Mouse (Mus musculus) forebrain, postnatal 0 days (tissue): ENCODE measurements around the gene Cox5a. TPM values are rescaled to one million over a fixed set of nuclear protein-coding genes. Genes with fewer than 3 reads are reported as not detected.
A peak's percentile ranks its signal among the peaks of the same experiment; 100 is the strongest.

Source experiments
- ATAC-seq: fragments of 200-750 bp; cut with Nextera tagmentation; 2 replicates; pipeline ENCODE4 v1.8.0; 2017; ENCODE audit warnings: mild to moderate bottlenecking, moderate library complexity
- DNase-seq: peaks from one replicate; pipeline ENCODE4 v3.0.0-alpha.2; 2015
- H3K27ac ChIP-seq: fragments of 300-500 bp; sonication (generic); 2 replicates; pipeline ENCODE4 v1.5.1; 2014; ENCODE audit warnings: low read depth, mild to moderate bottlenecking, antibody characterized with exemption, low read length, moderate library complexity, mixed read lengths
- H3K27me3 ChIP-seq: fragments of 300-500 bp; sonication (generic); 2 replicates; pipeline ENCODE4 v1.6.1; 2014; ENCODE audit warnings: mild to moderate bottlenecking, low read length, mixed read lengths; ENCODE audit not compliant: insufficient read depth
- H3K36me3 ChIP-seq: fragments of 300-500 bp; sonication (generic); 2 replicates; pipeline ENCODE4 v1.6.1; 2014; ENCODE audit warnings: mild to moderate bottlenecking, moderate library complexity; ENCODE audit not compliant: insufficient read depth
- H3K4me1 ChIP-seq: fragments of 300-500 bp; sonication (generic); 2 replicates; pipeline ENCODE4 v1.6.1; 2014; ENCODE audit warnings: antibody characterized with exemption; ENCODE audit not compliant: insufficient read depth
- H3K4me2 ChIP-seq: fragments of 300-500 bp; sonication (generic); 2 replicates; pipeline ENCODE4 v1.6.1; 2014; ENCODE audit warnings: low read depth, mild to moderate bottlenecking, moderate library complexity
- H3K4me3 ChIP-seq: fragments of 300-500 bp; sonication (generic); 2 replicates; pipeline ENCODE4 v1.5.1; 2014; ENCODE audit warnings: low read depth, low read length, mixed read lengths
- H3K9ac ChIP-seq: fragments of 300-500 bp; sonication (generic); 2 replicates; pipeline ENCODE4 v1.6.1; 2014; ENCODE audit warnings: mild to moderate bottlenecking
- H3K9me3 ChIP-seq: fragments of 300-500 bp; sonication (generic); 2 replicates; pipeline ENCODE4 v1.6.1; 2016; ENCODE audit warnings: low read length
- CTCF ChIP-seq: sonication (generic); IDR thresholded peaks from 2 replicates; pipeline ENCODE4 v1.5.1; 2016; ENCODE audit warnings: antibody characterized with exemption, control low read depth, low read depth
- WGBS: fragments of 180-500 bp; shearing (Covaris S2); extraction: QIAGEN DNeasy Blood & Tissue Kit; methylation state at CpG from one replicate; pipeline ENCODE4 v1.1.7; 2014; 5-methylcytosine and 5-hydroxymethylcytosine counted together
- polyA plus RNA-seq: library from polyadenylated mRNA; unstranded; fragments of >200 nt; fragmentation: Nextera tagmentation; extraction: Ambion mirVana; gene quantifications from 2 replicates; pipeline ENCODE4 v1.2.1, GENCODE M21; 2015
- total RNA-seq: library from RNA; depleted of rRNA; stranded (reverse); fragments of >200 nt; gene quantifications from 2 replicates; pipeline ENCODE4 v1.2.3, GENCODE M21; 2014

Gene Cox5a
- total and polyA plus RNA-seq, 2 experiments from 2014 or later: 236 to 1,027 TPM

- H3K36me3 ChIP-seq: peaks cover 45% of the 10 kb centered on the region
- H3K27ac ChIP-seq: peak overlapping the region; percentile 91
- no peaks in the 10 kb centered on the region for H3K9me3 ChIP-seq
- peak; percentile 76 for ATAC-seq
- no peaks in the 10 kb centered on the region for H3K27me3 ChIP-seq
- H3K4me1 ChIP-seq: peaks cover 9% of the 10 kb centered on the region
- H3K4me3 ChIP-seq: peak overlapping the region; percentile 84
- peak overlapping the region; percentile 84 for H3K9ac ChIP-seq
- TF ChIP-seq CTCF: no peak
- DNase-seq: peak; percentile 56
- 1% methylated on average over 23 of the region's 24 CpGs for WGBS
- peak overlapping the region; percentile 70 for H3K4me2 ChIP-seq
These were observed 16.7 kb downstream of the Cox5a start for GRCm38 (mm10) chr9:57537728-57538181.

- 95% methylated on average over 2 of the region's 2 CpGs for WGBS
- peaks cover 9% of the 10 kb centered on the region for H3K4me1 ChIP-seq
- no peak overlapping the region for H3K27ac ChIP-seq
- TF ChIP-seq CTCF: no peak
- H3K36me3 ChIP-seq: peaks cover 41% of the 10 kb centered on the region
- H3K4me3 ChIP-seq: no peak overlapping the region
- no peak overlapping the region for H3K9ac ChIP-seq
- no peak for DNase-seq
- H3K4me2 ChIP-seq: no peak overlapping the region
- H3K27me3 ChIP-seq: no peaks in the 10 kb centered on the region
- H3K9me3 ChIP-seq: no peaks in the 10 kb centered on the region
- no peak for ATAC-seq
These were observed 18.5 kb downstream of the Cox5a start for GRCm38 (mm10) chr9:57539550-57539949.

GRCm38 (mm10) chr9:57541312-57541711, 20.2 kb downstream of the Cox5a start:
- DNase-seq: peak; percentile 80

DNA sequence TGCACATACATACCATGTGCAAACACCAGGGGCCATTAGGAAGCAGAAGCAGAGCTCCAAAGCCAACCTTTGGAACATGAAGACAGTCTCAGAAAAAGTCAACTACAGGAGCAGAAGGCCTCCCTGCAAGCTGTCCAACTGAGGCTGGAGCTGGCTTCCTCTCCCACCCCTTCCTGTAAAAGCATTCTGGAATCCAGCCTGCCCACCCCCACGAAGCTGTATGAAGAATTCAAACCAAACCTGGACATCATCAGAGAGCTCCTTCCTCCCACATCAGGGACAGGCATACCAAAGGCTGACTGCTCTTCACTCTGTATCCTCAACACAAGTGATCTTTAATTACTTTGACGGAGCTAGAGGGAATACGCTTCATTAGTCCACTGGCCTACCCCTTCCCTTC, 22.9 kb downstream of the Cox5a start:
- no peak overlapping the region for H3K4me2 ChIP-seq
- H3K9ac ChIP-seq: no peak overlapping the region
- no peak overlapping the region for H3K27ac ChIP-seq
- H3K9me3 ChIP-seq: no peaks in the 10 kb centered on the region
- TF ChIP-seq CTCF: no peak
- peaks cover 78% of the 10 kb centered on the region for H3K36me3 ChIP-seq
- H3K4me3 ChIP-seq: no peak overlapping the region
- no peaks in the 10 kb centered on the region for H3K4me1 ChIP-seq
- WGBS: 66% methylated on average over 3 of the region's 3 CpGs
- H3K27me3 ChIP-seq: no peaks in the 10 kb centered on the region
- DNase-seq (no peak), ATAC-seq (no peak)

More at GRCm38 (mm10) chr9:57541312-57541711, 20.2 kb downstream of the Cox5a start:
- Histone ChIP-seq H3K27ac (no peak overlapping the region; the same call in 1 of the 2 replicates), H3K4me3 (no peak overlapping the region), H3K36me3 (peaks cover 58% of the 10 kb centered on the region), H3K9ac (no peak overlapping the region), H3K9me3 (no peaks in the 10 kb centered on the region), H3K27me3 (no peaks in the 10 kb centered on the region), H3K4me2 (no peak overlapping the region), H3K4me1 (peaks cover 9% of the 10 kb centered on the region)
- WGBS: 0% methylated on average over 1 of the region's 1 CpGs
- peak; percentile 78 for TF ChIP-seq CTCF
- no peak for ATAC-seq

DNA sequence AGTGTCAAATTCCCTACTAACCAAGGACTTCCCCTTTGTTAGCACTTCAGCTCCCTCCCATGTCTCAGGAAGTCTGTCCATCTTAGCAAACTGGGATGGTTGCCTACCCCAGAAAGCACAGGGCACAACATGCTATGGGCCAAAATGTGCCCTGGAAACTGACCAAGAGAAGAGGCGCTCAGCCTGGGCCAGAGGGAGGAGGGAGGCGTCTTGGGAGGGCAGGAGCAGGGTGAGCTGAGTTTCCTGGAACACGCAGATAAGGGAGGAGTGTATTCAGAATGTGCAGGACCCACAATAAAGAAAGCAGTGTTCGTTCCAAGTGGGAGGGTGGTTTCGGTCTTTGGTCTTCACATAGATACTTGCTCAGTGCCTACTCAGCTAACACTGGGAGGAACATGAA, 26.2 kb downstream of the Cox5a start:
- no peaks in the 10 kb centered on the region for H3K27me3 ChIP-seq
- peaks cover 71% of the 10 kb centered on the region for H3K36me3 ChIP-seq
- ATAC-seq (no peak; the same call in 1 of the 2 replicates), DNase-seq (no peak)
- H3K9ac ChIP-seq: no peak overlapping the region
- no peak for TF ChIP-seq CTCF
- H3K27ac ChIP-seq: no peak overlapping the region
- H3K4me3 ChIP-seq: no peak overlapping the region
- H3K9me3 ChIP-seq: no peaks in the 10 kb centered on the region
- no peak overlapping the region for H3K4me2 ChIP-seq
- WGBS: 71% methylated on average over 5 of the region's 5 CpGs
- H3K4me1 ChIP-seq: peaks cover 5% of the 10 kb centered on the region; the same call in 1 of the 2 replicates

DNA sequence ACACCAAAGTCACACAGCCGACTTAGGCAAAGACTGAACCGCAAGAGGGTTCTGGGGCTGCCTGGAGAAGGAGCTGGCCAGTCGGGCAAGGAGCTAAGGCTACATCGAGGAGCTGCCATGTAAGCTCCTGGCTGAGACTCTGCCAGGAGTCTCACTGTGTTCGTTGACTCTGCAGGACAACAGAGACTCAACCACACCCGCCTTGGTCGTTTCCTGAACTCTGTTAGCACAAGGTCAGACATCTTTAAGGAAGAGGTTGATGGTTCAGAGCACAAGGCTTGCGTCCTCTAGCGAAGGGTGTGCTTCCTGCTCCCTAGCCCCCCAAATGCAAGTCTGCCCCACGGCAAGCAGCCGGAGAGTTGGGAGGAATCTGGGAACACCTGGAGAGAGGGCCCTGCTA, 26.8 kb downstream of the Cox5a start:
- DNase-seq (no peak), ATAC-seq (no peak)
- Histone ChIP-seq H3K9me3 (no peaks in the 10 kb centered on the region), H3K27me3 (no peaks in the 10 kb centered on the region), H3K27ac (no peak overlapping the region), H3K36me3 (peaks cover 65% of the 10 kb centered on the region), H3K4me3 (no peak overlapping the region), H3K4me1 (peaks cover 5% of the 10 kb centered on the region; the same call in 1 of the 2 replicates), H3K4me2 (no peak overlapping the region), H3K9ac (no peak overlapping the region)
- WGBS: 94% methylated on average over 11 of the region's 11 CpGs
- no peak for TF ChIP-seq CTCF

DNA sequence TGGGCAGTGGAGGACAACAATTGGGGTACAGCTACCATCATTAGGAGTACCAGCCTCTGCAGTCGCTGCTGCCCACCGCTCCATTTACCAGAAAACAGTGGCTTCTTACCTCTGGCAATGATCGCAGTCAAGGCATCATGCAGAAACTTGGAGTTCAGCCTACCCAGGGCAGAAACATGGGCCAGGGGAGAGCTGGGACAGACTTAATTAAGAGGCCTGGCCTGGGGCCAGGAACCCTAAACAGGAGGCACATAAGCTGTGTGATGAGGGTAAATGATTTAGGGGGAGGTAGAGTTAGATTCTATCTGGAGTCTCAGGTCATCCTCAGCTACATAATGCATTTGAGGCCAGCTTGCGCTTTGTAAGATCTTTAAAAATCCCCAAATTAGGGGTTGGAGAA, 28.1 kb downstream of the Cox5a start:
- no peak overlapping the region for H3K4me3 ChIP-seq
- peak overlapping the region; percentile 14; the same call in 1 of the 2 replicates for H3K9ac ChIP-seq
- WGBS: 61% methylated on average over 4 of the region's 4 CpGs
- H3K9me3 ChIP-seq: no peaks in the 10 kb centered on the region
- no peak for TF ChIP-seq CTCF
- peak; percentile 18 for DNase-seq
- H3K27ac ChIP-seq: no peak overlapping the region
- ATAC-seq: no peak
- H3K36me3 ChIP-seq: peaks cover 56% of the 10 kb centered on the region
- H3K4me2 ChIP-seq: no peak overlapping the region
- H3K4me1 ChIP-seq: peaks cover 5% of the 10 kb centered on the region; the same call in 1 of the 2 replicates
- H3K27me3 ChIP-seq: no peaks in the 10 kb centered on the region
